Mouse (Mus musculus) cortical plate, adult 2 months (tissue): Measurements from ENCODE around the gene Dnaic1.

Experiments
- CTCF ChIP-seq: fragments of 200-500 bp; IDR thresholded peaks from 2 replicates; pipeline ENCODE4 v1.5.1; 2011; ENCODE audit warnings: mild to moderate bottlenecking, control low read depth, low read length; ENCODE audit not compliant: insufficient read depth; ENCODE audit errors: extremely low read depth
- POLR2A ChIP-seq: fragments of 200-500 bp; IDR thresholded peaks from 2 replicates; pipeline ENCODE4 v1.6.1; 2011; ENCODE audit warnings: mild to moderate bottlenecking, low read length, control low read depth; ENCODE audit not compliant: insufficient read depth; ENCODE audit errors: extremely low read depth

- no peak for TF ChIP-seq POLR2A
- peak; percentile 25; the same call in 1 of the 2 replicates for TF ChIP-seq CTCF
Measured at GRCm38 (mm10) chr4:41609681-41610593, 40.4 kb downstream of the Dnaic1 start.
